Mouse (Mus musculus) limb, embryonic 15.5 days (tissue): ENCODE data around the gene Rrp8. TPM values are rescaled to one million over a fixed set of nuclear protein-coding genes. Genes with fewer than 3 reads are reported as not detected.
"Not testable (repeated sequence)": the region's sequence is repeated elsewhere in the genome, so short reads cannot be mapped to it uniquely, and the experiment has no call there.

Source experiments
- ATAC-seq: fragments of 200-750 bp; cut with Nextera tagmentation; 2 replicates; pipeline ENCODE4 v1.8.0; 2017; ENCODE audit warnings: low read depth, moderate TSS enrichment; ENCODE audit not compliant: insufficient number of reproducible peaks, low FRiP score, low TSS enrichment
- H3K27ac ChIP-seq: fragments of 300-500 bp; sonication (generic); 2 replicates; pipeline ENCODE4 v1.5.1; 2015; ENCODE audit warnings: moderate library complexity, mild to moderate bottlenecking, inconsistent platforms
- H3K27me3 ChIP-seq: fragments of 300-500 bp; sonication (generic); 2 replicates; pipeline ENCODE4 v1.6.1; 2015; ENCODE audit warnings: inconsistent platforms
- H3K36me3 ChIP-seq: fragments of 300-500 bp; sonication (generic); 2 replicates; pipeline ENCODE4 v1.6.1; 2015; ENCODE audit warnings: inconsistent platforms
- H3K4me1 ChIP-seq: fragments of 300-500 bp; sonication (generic); 2 replicates; pipeline ENCODE4 v1.6.1; 2015; ENCODE audit warnings: inconsistent platforms
- H3K4me2 ChIP-seq: fragments of 300-500 bp; sonication (generic); 2 replicates; pipeline ENCODE4 v1.6.1; 2015; ENCODE audit warnings: mild to moderate bottlenecking, inconsistent platforms
- H3K4me3 ChIP-seq: fragments of 300-500 bp; sonication (generic); 2 replicates; pipeline ENCODE4 v1.5.1; 2015; ENCODE audit warnings: mild to moderate bottlenecking, inconsistent platforms
- H3K9ac ChIP-seq: fragments of 300-500 bp; sonication (generic); 2 replicates; pipeline ENCODE4 v1.6.1; 2015; ENCODE audit warnings: inconsistent platforms
- H3K9me3 ChIP-seq: fragments of 300-500 bp; sonication (generic); 2 replicates; pipeline ENCODE4 v1.6.1; 2016; ENCODE audit warnings: inconsistent platforms
- WGBS: fragments of 180-500 bp; shearing (Covaris S2); methylation state at CpG from one replicate; pipeline ENCODE4 v1.1.7; 2015; 5-methylcytosine and 5-hydroxymethylcytosine counted together
- polyA plus RNA-seq: library from polyadenylated mRNA; unstranded; fragments of >200 nt; fragmentation: Nextera tagmentation; extraction: Ambion mirVana; gene quantifications from 2 replicates; pipeline ENCODE4 v1.2.1, GENCODE M21; 2015

Rrp8 gene
- polyA plus RNA-seq, 1 experiment from 2014 or later = 41.8 TPM

DNA sequence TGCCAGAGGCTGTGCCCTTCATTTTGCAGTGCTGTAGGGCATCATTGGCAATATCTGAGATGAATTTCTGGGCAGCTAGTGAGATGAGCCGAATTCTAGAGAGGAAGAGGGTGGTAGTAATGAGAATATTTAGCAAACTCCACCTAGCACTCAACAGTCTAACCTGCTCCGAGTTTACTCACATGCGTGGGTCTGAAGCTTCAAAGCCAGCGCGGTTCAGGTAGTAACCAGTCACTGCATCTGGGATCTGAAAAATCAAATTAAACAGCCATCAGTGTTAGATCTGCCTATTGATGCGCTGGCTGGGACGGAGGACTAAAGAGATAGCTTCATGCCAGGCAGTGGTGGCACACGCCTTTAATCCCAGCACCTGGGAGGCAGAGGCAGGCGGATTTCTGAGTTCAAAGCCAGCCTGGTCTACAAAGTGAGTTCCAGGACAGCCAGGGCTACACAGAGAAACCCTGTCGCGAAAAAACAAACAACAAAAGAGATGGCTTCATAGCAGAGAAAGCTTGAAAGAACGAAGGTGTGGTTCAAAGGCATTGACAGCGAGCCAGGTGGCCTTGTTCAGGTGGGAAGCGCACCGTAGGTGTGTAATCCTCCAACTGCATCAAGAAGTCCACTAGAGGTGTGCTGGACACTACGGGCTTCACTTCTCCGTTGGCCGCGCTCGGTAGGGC is 6.2 kb upstream of the Rrp8 start:
- Histone ChIP-seq H3K4me2 (peak overlapping the region; percentile 89), H3K27ac (peak overlapping the region; percentile 65; the same call in 1 of the 2 replicates), H3K4me3 (peak overlapping the region; percentile 81), H3K36me3 (peaks cover 55% of the 10 kb centered on the region), H3K4me1 (peaks cover 27% of the 10 kb centered on the region), H3K9ac (peak overlapping the region; percentile 91)
- not testable (repeated sequence) for H3K27me3 ChIP-seq, ATAC-seq, H3K9me3 ChIP-seq
- 35% methylated on average over 20 of the region's 20 CpGs for WGBS

DNA sequence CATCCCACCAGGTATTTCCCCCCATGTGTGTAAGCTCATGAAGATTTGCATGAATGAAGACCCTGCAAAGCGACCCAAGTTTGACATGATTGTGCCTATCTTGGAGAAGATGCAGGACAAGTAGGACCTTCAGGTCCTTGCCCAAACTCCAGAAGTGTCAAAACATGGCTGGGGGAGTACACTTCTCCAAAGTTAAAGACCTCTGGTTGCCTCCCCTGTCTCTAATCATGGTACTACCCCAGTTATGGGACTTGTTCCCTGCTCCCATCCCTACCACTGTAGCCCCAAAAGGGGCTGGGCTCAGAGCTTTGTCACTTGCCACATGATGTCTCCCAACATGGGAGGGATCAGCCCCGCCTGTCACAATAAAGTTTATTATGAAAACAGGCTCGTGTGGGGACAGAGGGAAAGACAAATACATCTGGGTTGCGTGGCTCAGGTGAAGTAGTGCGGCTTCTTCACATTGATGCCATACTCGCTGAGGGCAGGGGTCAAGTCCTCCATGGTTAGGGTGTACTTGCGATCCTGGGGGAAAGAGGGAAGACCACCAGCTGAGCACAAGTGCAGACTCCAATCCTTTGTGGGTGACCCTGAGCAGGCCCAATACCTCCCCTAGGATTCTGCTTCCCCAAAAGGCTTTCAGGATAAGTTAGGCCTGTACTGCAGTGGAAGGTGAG is 5.5 kb upstream of the Rrp8 start:
- not testable (repeated sequence) for H3K27ac ChIP-seq, H3K27me3 ChIP-seq, ATAC-seq, H3K9me3 ChIP-seq, H3K9ac ChIP-seq
- Histone ChIP-seq H3K4me2 (peak overlapping the region; percentile 89; the same call in 1 of the 2 replicates), H3K4me3 (0 out of 2 replicates have a peak overlapping the region, but pooled peaks have one; percentile 81), H3K4me1 (peaks cover 32% of the 10 kb centered on the region), H3K36me3 (peaks cover 49% of the 10 kb centered on the region)
- 84% methylated on average over 7 of the region's 7 CpGs for WGBS

DNA sequence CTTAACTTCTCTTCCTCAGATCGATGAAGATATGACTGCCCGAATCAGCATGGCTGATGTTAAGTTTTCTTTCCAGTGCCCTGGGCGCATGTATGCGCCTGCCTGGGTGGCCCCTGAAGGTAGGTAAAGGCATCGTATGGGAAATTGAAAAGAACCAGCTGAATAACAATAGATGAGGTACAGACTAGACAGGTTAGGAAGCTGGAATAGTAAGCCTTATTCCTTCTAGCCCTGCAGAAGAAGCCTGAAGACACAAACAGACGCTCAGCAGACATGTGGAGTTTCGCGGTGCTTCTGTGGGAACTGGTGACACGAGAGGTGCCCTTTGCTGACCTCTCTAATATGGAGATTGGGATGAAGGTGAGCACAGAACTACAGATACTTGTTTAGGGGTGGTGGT is 4.8 kb upstream of the Rrp8 start:
- H3K27me3 ChIP-seq = no peaks in the 10 kb centered on the region
- no peak overlapping the region for H3K4me3 ChIP-seq
- no peak overlapping the region for H3K9ac ChIP-seq
- ATAC-seq = no peak
- no peak overlapping the region for H3K4me2 ChIP-seq
- H3K36me3 ChIP-seq = peaks cover 44% of the 10 kb centered on the region
- no peaks in the 10 kb centered on the region for H3K9me3 ChIP-seq
- H3K4me1 ChIP-seq = peaks cover 36% of the 10 kb centered on the region
- H3K27ac ChIP-seq = no peak overlapping the region
- 90% methylated on average over 9 of the region's 9 CpGs for WGBS

DNA sequence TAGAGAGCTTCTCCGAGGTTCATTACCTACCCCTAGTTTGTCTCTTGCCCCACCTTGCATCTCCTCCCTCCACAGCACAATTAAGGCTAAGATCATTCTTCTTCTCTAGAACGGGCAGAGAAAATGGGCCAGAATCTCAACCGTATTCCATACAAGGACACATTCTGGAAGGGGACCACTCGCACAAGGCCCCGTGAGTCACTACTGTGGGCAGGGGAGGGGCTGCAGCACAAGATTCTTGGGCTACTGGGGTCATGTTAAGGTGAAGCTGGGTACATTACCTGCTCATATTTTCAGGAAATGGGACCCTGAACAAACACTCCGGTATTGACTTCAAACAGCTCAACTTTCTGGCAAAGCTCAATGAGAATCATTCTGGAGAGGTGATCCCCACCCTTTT is 3.7 kb upstream of the Rrp8 start:
- Histone ChIP-seq H3K9ac (no peak overlapping the region), H3K36me3 (peaks cover 35% of the 10 kb centered on the region), H3K27ac (no peak overlapping the region), H3K9me3 (no peaks in the 10 kb centered on the region), H3K27me3 (no peaks in the 10 kb centered on the region), H3K4me2 (no peak overlapping the region), H3K4me3 (no peak overlapping the region), H3K4me1 (peaks cover 36% of the 10 kb centered on the region)
- 85% methylated on average over 6 of the region's 6 CpGs for WGBS
- no peak for ATAC-seq

DNA sequence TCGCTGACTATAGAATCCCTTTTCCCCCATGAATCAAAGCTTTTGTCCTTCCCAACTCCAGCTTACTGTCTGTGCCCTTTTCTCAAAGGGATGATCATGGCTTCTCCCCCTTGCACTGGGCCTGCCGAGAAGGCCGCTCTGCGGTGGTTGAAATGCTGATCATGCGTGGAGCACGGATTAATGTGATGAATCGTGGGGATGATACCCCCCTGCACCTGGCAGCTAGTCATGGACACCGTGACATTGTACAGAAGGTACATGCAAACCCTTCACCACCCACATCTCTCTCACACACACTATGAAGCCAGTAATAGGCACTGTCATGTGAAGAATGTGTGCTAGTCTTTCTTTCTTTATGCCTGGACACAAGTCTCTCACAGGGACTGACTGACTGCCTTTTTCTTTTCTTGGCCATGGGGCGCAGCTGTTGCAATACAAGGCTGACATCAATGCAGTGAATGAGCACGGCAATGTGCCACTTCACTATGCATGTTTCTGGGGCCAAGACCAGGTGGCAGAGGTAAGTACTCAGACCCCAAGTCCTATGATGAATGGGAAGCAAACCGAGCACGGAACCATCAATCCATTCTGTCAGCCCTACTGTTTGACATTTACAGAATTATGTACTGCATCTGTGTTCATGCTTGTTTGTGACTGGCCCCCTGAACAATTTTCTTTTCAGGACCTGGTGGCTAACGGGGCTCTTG is 3.1 kb upstream of the Rrp8 start:
- Histone ChIP-seq H3K36me3 (peaks cover 35% of the 10 kb centered on the region), H3K9me3 (no peaks in the 10 kb centered on the region), H3K4me3 (no peak overlapping the region), H3K27ac (no peak overlapping the region), H3K4me2 (no peak overlapping the region), H3K4me1 (peaks cover 38% of the 10 kb centered on the region), H3K27me3 (no peaks in the 10 kb centered on the region), H3K9ac (no peak overlapping the region)
- 84% methylated on average over 13 of the region's 13 CpGs for WGBS
- ATAC-seq = no peak

DNA sequence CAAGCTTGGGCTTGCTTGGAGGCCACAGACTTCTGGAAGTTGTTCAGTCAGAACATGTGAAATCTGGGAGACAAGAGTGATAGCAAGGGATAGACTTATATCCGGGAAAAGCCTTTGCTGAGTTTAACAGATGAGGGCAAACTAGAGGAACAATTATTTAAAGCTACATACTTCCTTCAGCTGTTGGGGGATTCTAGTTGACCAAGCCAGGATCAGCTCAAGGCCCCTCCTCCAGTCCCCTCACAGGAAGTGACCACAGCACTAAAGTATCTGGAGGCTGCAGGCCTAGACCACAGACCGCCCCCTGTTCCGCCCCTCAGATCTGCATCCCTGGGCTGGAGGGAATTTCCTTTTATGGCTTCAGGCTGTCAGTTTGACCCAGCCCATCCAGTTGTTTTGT is 1.8 kb upstream of the Rrp8 start:
- Histone ChIP-seq H3K4me2 (peak overlapping the region; percentile 62), H3K27me3 (no peaks in the 10 kb centered on the region), H3K4me1 (peaks cover 43% of the 10 kb centered on the region), H3K9me3 (no peaks in the 10 kb centered on the region), H3K36me3 (peaks cover 44% of the 10 kb centered on the region), H3K9ac (no peak overlapping the region), H3K27ac (peak overlapping the region; percentile 87), H3K4me3 (peak overlapping the region; percentile 81)
- 25% methylated on average over 3 of the region's 3 CpGs for WGBS
- peak; percentile 71 for ATAC-seq

DNA sequence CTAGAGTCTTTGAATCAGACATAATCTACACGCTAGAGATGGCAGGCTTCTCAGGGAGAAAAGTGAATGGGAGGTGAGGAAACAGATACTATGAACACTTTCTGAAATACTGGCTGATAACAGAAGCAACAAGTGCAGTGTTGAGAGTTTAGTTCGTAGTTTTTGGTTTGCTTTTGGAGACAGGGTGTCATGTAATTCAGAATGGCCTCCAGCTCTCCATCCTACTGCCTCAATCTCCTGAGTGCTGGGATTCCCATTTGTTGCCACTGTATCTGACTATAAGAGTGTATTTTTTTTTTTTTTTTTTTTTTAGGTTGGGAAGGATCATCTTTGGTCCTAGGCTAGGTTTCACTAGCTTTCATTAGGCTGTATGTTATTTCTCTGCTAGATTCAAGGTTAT is 1.1 kb upstream of the Rrp8 start:
- Histone ChIP-seq H3K27me3 (no peaks in the 10 kb centered on the region), H3K27ac (peak overlapping the region; percentile 87), H3K4me2 (peak overlapping the region; percentile 62), H3K4me1 (peaks cover 37% of the 10 kb centered on the region), H3K9me3 (no peaks in the 10 kb centered on the region), H3K36me3 (peaks cover 51% of the 10 kb centered on the region), H3K9ac (no peak overlapping the region), H3K4me3 (peak overlapping the region; percentile 81)
- ATAC-seq = no peak
- 74% methylated on average over 2 of the region's 2 CpGs for WGBS

DNA sequence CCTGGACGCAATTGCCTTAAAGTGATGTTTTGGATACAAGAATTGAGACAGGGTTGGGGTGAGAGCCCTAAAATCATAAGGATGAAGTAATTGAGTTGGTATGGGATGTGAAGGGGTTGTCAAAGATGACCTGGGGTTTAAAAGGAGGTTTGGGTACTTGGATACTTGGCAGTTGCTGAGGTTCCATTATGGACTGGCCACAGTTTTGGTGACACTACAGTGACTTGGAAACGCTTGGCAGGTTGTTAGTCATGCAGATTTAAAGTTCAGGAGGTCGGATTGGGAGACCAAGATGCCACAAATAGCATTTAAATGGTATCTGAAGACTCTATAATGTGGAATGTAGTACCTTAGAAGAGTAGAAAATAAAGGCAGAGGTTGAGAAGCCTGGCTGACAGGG is 463 bp upstream of the Rrp8 start:
- H3K9ac ChIP-seq = peak overlapping the region; percentile 94
- H3K4me1 ChIP-seq = peaks cover 30% of the 10 kb centered on the region
- no peak for ATAC-seq
- no peaks in the 10 kb centered on the region for H3K27me3 ChIP-seq
- peak overlapping the region; percentile 62 for H3K4me2 ChIP-seq
- H3K4me3 ChIP-seq = peak overlapping the region; percentile 81
- no peaks in the 10 kb centered on the region for H3K9me3 ChIP-seq
- peaks cover 51% of the 10 kb centered on the region for H3K36me3 ChIP-seq
- WGBS = 31% methylated on average over 3 of the region's 3 CpGs
- peak overlapping the region; percentile 92; the same call in 1 of the 2 replicates for H3K27ac ChIP-seq

DNA sequence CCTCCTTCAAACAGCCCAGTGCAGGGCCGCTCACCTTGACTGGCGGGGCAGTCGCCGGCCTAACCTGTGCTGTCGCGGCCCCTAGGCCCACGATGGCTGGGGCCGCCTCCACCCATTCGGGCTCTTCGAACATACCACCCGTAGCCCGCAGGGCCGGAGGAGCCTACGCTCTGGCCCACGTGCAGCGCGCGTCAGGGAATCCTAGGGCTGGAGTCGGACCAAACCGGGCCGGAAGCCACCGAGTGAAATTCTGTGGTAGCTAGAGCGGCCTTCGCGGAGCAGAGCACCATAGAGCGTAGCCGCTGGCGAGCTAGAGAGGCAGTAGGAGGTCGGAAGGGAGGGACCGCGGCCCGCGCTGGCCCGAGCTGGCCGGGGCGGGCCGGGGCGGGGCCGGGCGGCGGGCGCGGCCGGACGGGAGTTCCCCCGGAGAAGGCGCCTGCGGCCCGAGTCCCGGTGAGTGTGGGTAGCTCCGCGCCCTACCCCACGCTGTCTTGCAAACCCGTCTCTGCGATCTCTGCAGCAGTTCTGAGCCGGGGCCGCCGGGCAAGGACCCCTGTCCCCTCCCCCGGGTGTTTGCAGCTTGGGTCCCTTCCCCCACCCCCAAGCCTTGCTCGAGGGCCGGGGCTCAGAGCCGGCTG is 802 bp downstream of the Rrp8 start, which contains the start of gene Ilk:
TSS of gene Ilk (plus strand) at position 329 of the 638 bp plus-strand sequence.
- under 1% methylated on average over 59 of the region's 62 CpGs for WGBS
- Histone ChIP-seq H3K4me2 (peak within 1 kb of the TSS; percentile 62), H3K9me3 (no peaks in the 10 kb centered on the region), H3K27ac (peak within 1 kb of the TSS; percentile 92), H3K27me3 (no peaks in the 10 kb centered on the region), H3K4me1 (peaks cover 30% of the 10 kb centered on the region), H3K4me3 (peak within 1 kb of the TSS; percentile 81), H3K36me3 (peaks cover 51% of the 10 kb centered on the region), H3K9ac (peak within 1 kb of the TSS; percentile 94)
- ATAC-seq = peak; percentile 96

DNA sequence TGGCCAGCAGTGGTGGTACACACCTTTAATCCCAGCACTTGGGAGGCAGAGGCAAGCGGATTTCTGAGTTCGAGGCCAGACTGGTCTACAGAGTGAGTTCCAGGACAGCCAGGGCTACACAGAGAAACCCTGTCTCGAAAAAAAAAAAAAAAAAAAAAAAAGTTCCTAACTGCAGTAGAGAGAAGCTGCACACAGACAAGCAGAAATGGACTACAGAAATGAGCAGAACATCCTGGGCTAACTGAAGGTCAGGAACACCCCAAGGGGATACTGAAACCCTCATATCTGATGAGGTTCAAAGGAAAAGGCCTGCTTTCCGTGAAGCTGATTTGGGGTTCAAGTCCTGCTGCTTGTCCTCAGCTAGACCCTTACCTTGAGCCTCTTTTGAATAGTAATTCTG is 1.7 kb downstream of the Rrp8 start:
- ATAC-seq = not testable (repeated sequence)

DNA sequence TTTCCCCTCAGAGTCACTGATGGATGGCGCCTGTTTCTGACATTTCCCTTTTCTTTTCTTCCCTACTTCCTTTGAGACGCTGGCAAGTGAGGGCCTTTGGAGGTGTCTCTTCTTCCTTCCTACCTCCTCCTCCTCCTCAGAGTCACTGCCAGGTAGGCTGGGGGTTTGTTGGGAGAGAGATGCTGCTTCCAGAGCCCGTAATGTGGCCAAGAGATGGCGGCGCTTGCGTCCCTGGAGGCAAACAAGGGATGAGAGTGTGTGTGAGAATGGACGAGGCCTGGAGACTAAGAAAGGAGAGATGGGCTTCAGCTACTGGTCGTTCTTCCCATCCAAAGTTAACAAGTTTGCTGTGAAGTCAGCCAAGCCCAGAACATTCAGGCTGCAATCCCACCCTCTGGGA is 2.4 kb downstream of the Rrp8 start:
- Histone ChIP-seq H3K27me3 (no peaks in the 10 kb centered on the region), H3K9me3 (no peaks in the 10 kb centered on the region), H3K36me3 (peaks cover 44% of the 10 kb centered on the region), H3K9ac (peak overlapping the region; percentile 94; the same call in 1 of the 2 replicates), H3K4me3 (0 out of 2 replicates have a peak overlapping the region, but pooled peaks have one; percentile 81), H3K4me2 (no peak overlapping the region), H3K4me1 (peaks cover 30% of the 10 kb centered on the region), H3K27ac (no peak overlapping the region)
- no peak for ATAC-seq
- WGBS = 88% methylated on average over 8 of the region's 8 CpGs

More for the DNA sequence above, 1.7 kb downstream of the Rrp8 start:
- Histone ChIP-seq H3K4me1 (peaks cover 30% of the 10 kb centered on the region), H3K4me2 (peak overlapping the region; percentile 62), H3K4me3 (peak overlapping the region; percentile 81), H3K27ac (peak overlapping the region; percentile 92), H3K36me3 (peaks cover 50% of the 10 kb centered on the region), H3K9ac (peak overlapping the region; percentile 94; the same call in 1 of the 2 replicates)
- not testable (repeated sequence) for H3K9me3 ChIP-seq, H3K27me3 ChIP-seq
- 42% methylated on average over 4 of the region's 4 CpGs for WGBS
